Mouse (Mus musculus) mouse trophoblast stem cell (cell line): ENCODE measurements around the gene Rbm18.

ENCODE experiments used
- in situ Hi-C, 2 experiments: fragments of 300-500 bp; cut with MseI, MboI; formaldehyde crosslinking; loops; 2 replicates in 1 of 2; 3 replicates in 1 of 2; pipeline ENCODE4 v1.15.1; 2025

Gene Rbm18

GRCm38 (mm10) chr2:36073781-36074180 lies 62.8 kb downstream of the Rbm18 start:
- in situ Hi-C loops: no loop called here

GRCm38 (mm10) chr2:36071660-36072305 lies 64.8 kb downstream of the Rbm18 start:
- in situ Hi-C loops: no loop called here

GRCm38 (mm10) chr2:36067132-36067531 lies 69.4 kb downstream of the Rbm18 start:
- in situ Hi-C loops: no loop called here
